In genomic region chr5:141720751-141721150, GRCm38 (mm10) we compare ENCODE assay signal across 19 mouse cellular contexts.
DNase-seq lines count a peak whose midpoint lies in the region; ATAC-seq and TF ChIP-seq lines count a peak whose summit lies in the region.
"Had no signal": no experiment of that assay in that cellular context is flagged by ENCODE, and none has a peak within 500 bp of the region (broad histone marks: within the 10 kb centered on the region; RNA-seq: fewer than 3 reads in every experiment).

No protein-coding gene starts in this region.

- H3K9ac ChIP-seq in midbrain, embryonic 16.5 days (ENCODE audit: low read depth, low read length), result no peak overlapping the region
- H3K9ac ChIP-seq: heart, embryonic 12.5 days; lung, embryonic 14.5 days had no signal

- peak; percentile 38 for DNase-seq in midbrain, embryonic 10.5 days (ENCODE audit: low spot score)
- peak; percentile 48 for DNase-seq in embryo, embryonic 9.5 days (ENCODE audit: extremely low spot score)
- peak; percentile 72 for DNase-seq in hindlimb bud, embryonic 11.5 days (ENCODE audit: extremely low spot score, low read depth, low spot score)
- peak; percentile 70 for DNase-seq in retina, postnatal 1 day
- DNase-seq in layer of hippocampus, adult 2 months (ENCODE audit: low spot score in 2 of 2), result no peak
- no peak for DNase-seq in thymus, postnatal 4 days
- DNase-seq: adrenal gland, postnatal 25 days; cerebellum, adult 9-11 months; gastrocnemius, postnatal 14 days; heart, postnatal 36 days; layer of hippocampus, adult 9-11 months; lung, embryonic 14.5 days; right cerebral cortex, postnatal 25 days had no signal

- no peaks in the 10 kb centered on the region for H3K36me3 ChIP-seq in midbrain, embryonic 10.5 days
- no peaks in the 10 kb centered on the region for H3K36me3 ChIP-seq in midbrain, embryonic 16.5 days (ENCODE audit: control insufficient read depth, insufficient read depth, low read length)
- H3K36me3 ChIP-seq: heart, embryonic 12.5 days had no signal

- no peaks in the 10 kb centered on the region for H3K27me3 ChIP-seq in midbrain, embryonic 10.5 days (ENCODE audit: low read depth, poor library complexity, severe bottlenecking)
- no peaks in the 10 kb centered on the region for H3K27me3 ChIP-seq in midbrain, embryonic 16.5 days (ENCODE audit: control insufficient read depth, insufficient read depth, low read depth, low read length)
- H3K27me3 ChIP-seq: heart, embryonic 12.5 days had no signal

- peak overlapping the region; percentile 72 for H3K27ac ChIP-seq in midbrain, embryonic 10.5 days (replicated peaks)
- H3K27ac ChIP-seq in midbrain, embryonic 16.5 days (ENCODE audit: low read length), result no peak overlapping the region
- H3K27ac ChIP-seq in layer of hippocampus, adult 2 months, result no peak overlapping the region
- H3K27ac ChIP-seq: kidney, postnatal 0 days had no signal

- H3K9me3 ChIP-seq in midbrain, embryonic 10.5 days (replicated peaks), result no peaks in the 10 kb centered on the region
- H3K9me3 ChIP-seq in midbrain, embryonic 16.5 days (replicated peaks; ENCODE audit: control insufficient read depth, low read length, poor library complexity, severe bottlenecking), result no peaks in the 10 kb centered on the region; the same call in 1 of the 2 replicates

- no peak overlapping the region for H3K4me2 ChIP-seq in midbrain, embryonic 16.5 days (ENCODE audit: low read length)
- H3K4me2 ChIP-seq: heart, embryonic 12.5 days; liver, embryonic 11.5 days; lung, embryonic 14.5 days had no signal

- no peak overlapping the region for H3K4me3 ChIP-seq in midbrain, embryonic 10.5 days
- no peak overlapping the region for H3K4me3 ChIP-seq in midbrain, embryonic 16.5 days (ENCODE audit: low read depth, low read length)
- no peak overlapping the region for H3K4me3 ChIP-seq in layer of hippocampus, adult 2 months
- H3K4me3 ChIP-seq: heart, embryonic 12.5 days; myocyte had no signal

- no peak for TF ChIP-seq CTCF in layer of hippocampus, adult 2 months (conservative IDR thresholded peaks at IDR 0.05)

- 44% methylated on average over 3 of the region's 3 CpGs for WGBS in midbrain, embryonic 10.5 days
- 19% methylated on average over 3 of the region's 3 CpGs for WGBS in midbrain, embryonic 16.5 days

- ATAC-seq in midbrain, embryonic 16.5 days, result no peak
- ATAC-seq: intestine, postnatal 0 days had no signal

- H3K4me1 ChIP-seq in midbrain, embryonic 10.5 days, result peaks cover 16% of the 10 kb centered on the region
- H3K4me1 ChIP-seq in midbrain, embryonic 16.5 days (ENCODE audit: control insufficient read depth, insufficient read depth, low read length), result peaks cover 5% of the 10 kb centered on the region; the same call in 1 of the 2 replicates
- H3K4me1 ChIP-seq: heart, embryonic 12.5 days had no signal

Comparison
In these comparisons a context has a peak if more than half of its experiments do, and no peak if none do; other contexts are left out.
1. DNase-seq: peak in midbrain, embryonic 10.5 days (single experiment), embryo, embryonic 9.5 days (single experiment), hindlimb bud, embryonic 11.5 days (single experiment) and retina, postnatal 1 day (single experiment); none in layer of hippocampus, adult 2 months (0 of 2) and thymus, postnatal 4 days (single experiment).